Mouse (Mus musculus) limb, embryonic 12.5 days (tissue): Measurements from ENCODE around the gene Rpl19. TPM values are rescaled to one million over a fixed set of nuclear protein-coding genes. Genes with fewer than 3 reads are reported as not detected.
A peak's percentile ranks its signal among the peaks of the same experiment; 100 is the strongest.

Experiments
- ATAC-seq: fragments of 200-750 bp; cut with Nextera tagmentation; 2 replicates; pipeline ENCODE4 v1.8.0; 2017; ENCODE audit warnings: low read depth, moderate TSS enrichment; ENCODE audit not compliant: insufficient number of reproducible peaks, insufficient read depth, low FRiP score, low TSS enrichment
- H3K27ac ChIP-seq: fragments of 300-500 bp; sonication (generic); 2 replicates; pipeline ENCODE4 v1.5.1; 2016; ENCODE audit warnings: mild to moderate bottlenecking, moderate library complexity
- H3K27me3 ChIP-seq: fragments of 300-500 bp; sonication (generic); 2 replicates; pipeline ENCODE4 v1.6.1; 2016; ENCODE audit warnings: mild to moderate bottlenecking, moderate library complexity
- H3K36me3 ChIP-seq: fragments of 300-500 bp; sonication (generic); 2 replicates; pipeline ENCODE4 v1.6.1; 2016; ENCODE audit warnings: mild to moderate bottlenecking, moderate library complexity
- H3K4me1 ChIP-seq: fragments of 300-500 bp; sonication (generic); replicated peaks from 2 replicates; pipeline ENCODE4 v1.6.1; 2016
- H3K4me2 ChIP-seq: fragments of 300-500 bp; sonication (generic); 2 replicates; pipeline ENCODE4 v1.6.1; 2016; ENCODE audit warnings: mild to moderate bottlenecking, moderate library complexity
- H3K4me3 ChIP-seq: fragments of 300-500 bp; sonication (generic); replicated peaks from 2 replicates; pipeline ENCODE4 v1.5.1; 2016; ENCODE audit warnings: mild to moderate bottlenecking
- H3K9ac ChIP-seq: fragments of 300-500 bp; sonication (generic); replicated peaks from 2 replicates; pipeline ENCODE4 v1.6.1; 2016; ENCODE audit warnings: mild to moderate bottlenecking, moderate library complexity
- H3K9me3 ChIP-seq: fragments of 300-500 bp; sonication (generic); 2 replicates; pipeline ENCODE4 v1.6.1; 2016; ENCODE audit warnings: mild to moderate bottlenecking, moderate library complexity
- WGBS: fragments of 180-500 bp; shearing (Covaris S2); methylation state at CpG from one replicate; pipeline ENCODE4 v1.1.7; 2016; 5-methylcytosine and 5-hydroxymethylcytosine counted together
- polyA plus RNA-seq: library from polyadenylated mRNA; unstranded; fragments of >200 nt; fragmentation: Nextera tagmentation; extraction: Ambion mirVana; gene quantifications from 2 replicates; pipeline ENCODE4 v1.2.1, GENCODE M21; 2016

Gene Rpl19
- polyA plus RNA-seq, 1 experiment from 2014 or later = 1,014 TPM

DNA sequence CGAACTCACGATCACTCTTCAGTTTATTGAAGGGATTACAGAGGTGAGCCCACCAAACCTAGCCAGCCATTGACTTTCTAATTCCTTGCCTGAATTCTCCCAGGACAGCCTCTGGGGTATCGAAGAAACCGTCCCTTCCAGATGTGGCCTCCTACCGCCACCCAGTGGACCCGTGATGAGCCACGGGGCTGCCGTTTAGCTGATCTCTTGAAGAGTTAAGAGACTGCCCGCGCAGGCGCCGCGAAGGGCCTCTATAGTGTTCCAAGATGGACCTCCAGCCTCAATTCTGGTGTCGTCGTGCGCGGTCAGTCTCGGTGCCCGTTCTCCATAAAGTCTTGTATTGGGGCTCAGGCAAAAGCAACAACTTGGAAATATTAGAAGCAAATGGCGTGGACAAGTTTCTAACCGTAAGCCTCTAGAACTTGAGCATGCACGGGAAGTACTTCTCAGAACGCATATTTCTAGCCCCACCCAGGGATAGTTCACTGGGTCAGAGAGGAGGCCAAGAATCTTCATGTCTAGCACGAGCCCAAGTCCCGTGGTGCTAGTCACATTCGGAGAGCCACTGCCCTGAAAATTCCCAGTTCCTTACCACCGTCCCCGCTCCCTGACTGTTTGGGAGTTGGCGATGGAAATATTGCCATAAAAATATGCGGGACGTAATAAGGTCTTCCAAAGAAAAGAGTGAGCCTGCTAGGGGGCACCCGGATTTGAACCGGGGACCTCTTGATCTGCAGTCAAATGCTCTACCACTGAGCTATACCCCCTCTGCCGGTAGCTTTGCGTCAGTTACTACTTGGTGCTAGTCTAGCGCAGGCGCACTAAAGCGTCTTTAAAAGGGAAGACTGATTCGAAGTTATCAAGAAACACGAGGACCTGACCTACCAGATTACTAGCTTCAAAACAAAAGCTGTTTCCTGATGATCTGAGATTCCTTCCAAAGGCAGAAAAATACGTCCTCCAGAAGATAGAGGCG is 38.7 kb upstream of the Rpl19 start:
- peak; percentile 69 for ATAC-seq
- Histone ChIP-seq H3K4me2 (peak overlapping the region; percentile 88), H3K9me3 (no peaks in the 10 kb centered on the region), H3K4me1 (peaks cover 19% of the 10 kb centered on the region; the same call in 1 of the 2 replicates), H3K4me3 (peak overlapping the region; percentile 90), H3K27ac (peak overlapping the region; percentile 83), H3K36me3 (no peaks in the 10 kb centered on the region), H3K27me3 (peaks cover 51% of the 10 kb centered on the region), H3K9ac (peak overlapping the region; percentile 76)
- under 1% methylated on average over 42 of the region's 42 CpGs for WGBS

DNA sequence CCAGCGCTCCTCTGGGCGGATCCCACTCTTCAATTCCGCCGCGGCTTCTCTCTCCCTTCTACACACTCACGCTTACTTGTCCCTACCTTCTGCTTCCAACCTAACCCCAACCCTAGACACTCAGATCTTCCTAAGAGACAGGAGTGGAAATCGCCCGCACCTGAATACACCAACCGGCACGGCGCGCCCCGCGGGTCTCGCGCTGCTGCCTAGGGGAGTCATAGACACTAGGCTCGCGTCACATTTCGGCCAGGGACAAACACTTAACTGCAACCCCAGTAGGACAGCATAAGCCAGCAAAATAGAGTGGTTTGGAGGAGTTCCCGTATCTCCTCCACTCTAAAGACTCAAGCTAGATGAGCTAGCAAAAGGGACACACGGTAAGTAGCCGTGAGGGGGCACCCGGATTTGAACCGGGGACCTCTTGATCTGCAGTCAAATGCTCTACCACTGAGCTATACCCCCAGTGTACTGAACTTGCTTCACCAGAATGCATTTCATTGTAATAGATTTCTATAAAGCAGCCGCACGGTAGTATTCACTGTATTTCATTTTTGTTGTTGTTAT is 37.9 kb upstream of the Rpl19 start:
- H3K27ac ChIP-seq = peak overlapping the region; percentile 83
- peak overlapping the region; percentile 76 for H3K9ac ChIP-seq
- under 1% methylated on average over 26 of the region's 26 CpGs for WGBS
- H3K4me1 ChIP-seq = peaks cover 19% of the 10 kb centered on the region; the same call in 1 of the 2 replicates
- H3K9me3 ChIP-seq = no peaks in the 10 kb centered on the region
- peaks cover 45% of the 10 kb centered on the region for H3K27me3 ChIP-seq
- H3K4me3 ChIP-seq = peak overlapping the region; percentile 90
- no peaks in the 10 kb centered on the region for H3K36me3 ChIP-seq
- peak; percentile 60 for ATAC-seq
- peak overlapping the region; percentile 88 for H3K4me2 ChIP-seq

DNA sequence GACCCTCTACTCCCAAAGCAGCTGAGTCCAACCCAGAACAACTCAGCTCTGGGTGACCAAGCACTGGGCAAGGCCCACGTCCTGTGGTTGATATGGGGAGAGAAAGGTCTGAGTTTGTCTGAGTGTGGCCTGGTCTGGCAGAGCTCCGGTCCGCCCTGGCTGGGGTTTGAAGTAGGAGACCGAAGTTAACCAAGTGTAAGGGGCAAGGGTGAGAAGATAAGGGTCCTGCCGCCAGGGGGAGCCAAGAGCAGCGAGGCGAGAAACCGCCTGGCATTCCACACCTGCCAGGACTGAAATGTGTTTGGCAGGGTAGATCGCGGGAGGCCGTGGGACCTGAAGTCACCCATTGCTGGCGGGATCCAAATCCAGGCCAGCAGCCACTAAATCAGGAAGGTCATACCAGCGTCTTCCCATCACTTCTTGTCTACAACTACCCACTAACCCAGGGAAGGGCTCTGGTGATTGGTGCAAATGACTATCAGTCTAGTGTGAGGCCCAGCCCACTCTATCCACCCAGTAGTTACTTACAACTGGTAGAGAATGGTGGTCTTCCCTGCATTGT is 31.9 kb upstream of the Rpl19 start:
- Histone ChIP-seq H3K4me1 (peaks cover 26% of the 10 kb centered on the region; the same call in 1 of the 2 replicates), H3K9me3 (no peaks in the 10 kb centered on the region), H3K9ac (peak overlapping the region; percentile 52; the same call in 1 of the 2 replicates), H3K36me3 (no peaks in the 10 kb centered on the region), H3K27ac (no peak overlapping the region), H3K27me3 (peaks cover 40% of the 10 kb centered on the region), H3K4me2 (peak overlapping the region; percentile 91), H3K4me3 (peak overlapping the region; percentile 52)
- ATAC-seq = no peak
- 6% methylated on average over 13 of the region's 13 CpGs for WGBS

DNA sequence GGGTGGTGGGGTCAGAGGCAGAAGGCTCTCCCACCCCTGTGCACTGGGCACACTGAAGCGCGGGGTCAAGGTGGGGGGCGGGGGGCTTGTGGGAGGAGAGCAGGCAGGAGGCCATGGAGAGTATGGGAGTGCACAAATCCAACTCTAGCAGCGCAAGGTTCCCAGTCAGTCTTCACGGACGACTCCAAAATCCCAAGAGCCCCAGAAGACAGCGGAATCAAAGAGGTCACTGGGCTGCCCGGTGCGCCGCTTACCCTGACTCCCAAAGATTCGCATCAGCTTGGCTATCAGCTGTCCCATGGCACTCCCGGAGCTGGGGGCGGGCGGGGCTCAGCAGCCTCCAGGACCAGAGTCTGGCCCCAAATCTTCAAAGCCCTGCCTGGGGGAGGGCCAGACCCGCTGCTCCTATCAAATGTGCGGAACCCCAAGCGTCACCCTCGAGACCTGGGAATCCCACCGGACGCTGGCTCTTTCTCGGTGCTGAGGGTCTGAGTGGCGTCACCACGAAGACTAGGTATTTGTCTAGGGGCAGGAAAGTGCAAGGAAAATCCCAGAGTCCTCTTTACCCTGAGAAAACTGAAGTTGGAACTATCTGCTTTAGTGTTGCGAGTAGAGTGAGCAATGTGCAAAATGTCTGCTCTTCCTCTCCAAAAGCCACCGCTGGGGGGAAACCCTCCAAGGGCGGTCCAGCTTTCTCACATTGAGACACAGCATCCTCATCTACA is 30.8 kb upstream of the Rpl19 start, which contains the start of gene Arl5c:
TSS of gene Arl5c (minus strand) at position 618 of the 725 bp plus-strand sequence.
- H3K27ac ChIP-seq = no peak within 1 kb of the TSS
- WGBS = 1% methylated on average over 26 of the region's 26 CpGs

DNA sequence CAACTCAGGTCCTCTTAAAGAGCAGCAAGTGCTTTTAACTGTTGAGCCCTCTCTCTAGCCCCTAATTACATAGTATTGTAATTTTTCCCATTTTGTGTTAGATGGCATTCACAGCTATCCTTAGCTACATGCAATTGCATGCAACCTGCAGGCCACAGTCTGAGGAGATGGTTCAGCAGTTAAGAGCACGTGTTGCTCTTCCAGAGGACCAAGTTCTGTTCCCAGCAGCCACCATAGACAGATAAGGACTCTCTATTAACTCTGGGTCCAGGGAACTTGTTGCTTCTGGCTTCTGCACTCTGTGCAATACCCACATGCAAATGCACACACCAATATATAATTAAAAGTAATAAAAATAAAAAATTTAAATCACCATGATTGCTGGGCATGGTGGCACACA is 29.8 kb upstream of the Rpl19 start:
- peaks cover 52% of the 10 kb centered on the region for H3K27me3 ChIP-seq
- ATAC-seq = no peak

More for the DNA sequence above, 30.8 kb upstream of the Rpl19 start, which contains the start of gene Arl5c:
- peak within 1 kb of the TSS; percentile 52 for H3K9ac ChIP-seq
- H3K4me3 ChIP-seq = peak within 1 kb of the TSS; percentile 52
- peaks cover 24% of the 10 kb centered on the region for H3K4me1 ChIP-seq
- H3K9me3 ChIP-seq = no peaks in the 10 kb centered on the region
- peak; percentile 52; the same call in 1 of the 2 replicates for ATAC-seq
- peaks cover 43% of the 10 kb centered on the region for H3K27me3 ChIP-seq
- no peaks in the 10 kb centered on the region for H3K36me3 ChIP-seq
- H3K4me2 ChIP-seq = peak within 1 kb of the TSS; percentile 91

DNA sequence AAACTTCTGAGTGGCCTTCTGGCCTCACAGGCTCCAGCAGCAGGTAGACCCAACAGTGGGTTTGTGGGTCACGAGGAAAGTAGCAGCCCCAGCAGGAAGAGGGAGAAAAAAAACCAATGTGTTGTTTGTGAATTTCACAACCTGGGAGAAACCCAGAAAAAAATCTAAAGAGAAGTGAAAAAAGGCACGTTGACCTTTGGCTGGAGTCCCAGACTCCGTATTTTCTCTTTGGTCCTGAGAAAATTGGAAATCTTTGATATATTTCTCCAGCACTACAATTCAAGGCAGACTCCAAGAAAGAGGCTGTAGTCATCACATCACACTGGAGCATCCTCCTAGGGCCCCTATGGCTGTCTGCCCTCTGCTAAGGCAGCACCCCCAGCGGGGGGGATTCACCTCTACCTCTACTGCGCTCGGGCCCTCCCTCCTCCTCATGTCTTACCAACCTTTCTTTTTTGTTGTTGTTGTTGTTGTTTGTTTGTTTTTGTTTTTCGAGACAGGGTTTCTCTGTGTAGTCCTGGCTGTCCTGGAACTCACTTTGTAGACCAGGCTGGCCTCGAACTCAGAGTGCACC is 29.0 kb upstream of the Rpl19 start:
- H3K27me3 ChIP-seq = peaks cover 60% of the 10 kb centered on the region
- no peak overlapping the region for H3K9ac ChIP-seq
- no peak overlapping the region for H3K27ac ChIP-seq
- ATAC-seq = no peak
- H3K9me3 ChIP-seq = no peaks in the 10 kb centered on the region
- H3K4me3 ChIP-seq = no peak overlapping the region
- H3K36me3 ChIP-seq = no peaks in the 10 kb centered on the region
- no peak overlapping the region for H3K4me2 ChIP-seq
- peaks cover 41% of the 10 kb centered on the region for H3K4me1 ChIP-seq
- 73% methylated on average over 8 of the region's 8 CpGs for WGBS

More for the DNA sequence above, 29.8 kb upstream of the Rpl19 start:
- Histone ChIP-seq H3K27ac (no peak overlapping the region), H3K4me1 (peaks cover 34% of the 10 kb centered on the region), H3K9me3 (no peaks in the 10 kb centered on the region), H3K4me3 (no peak overlapping the region), H3K4me2 (no peak overlapping the region), H3K36me3 (no peaks in the 10 kb centered on the region), H3K9ac (no peak overlapping the region)
- 73% methylated on average over 1 of the region's 1 CpGs for WGBS

DNA sequence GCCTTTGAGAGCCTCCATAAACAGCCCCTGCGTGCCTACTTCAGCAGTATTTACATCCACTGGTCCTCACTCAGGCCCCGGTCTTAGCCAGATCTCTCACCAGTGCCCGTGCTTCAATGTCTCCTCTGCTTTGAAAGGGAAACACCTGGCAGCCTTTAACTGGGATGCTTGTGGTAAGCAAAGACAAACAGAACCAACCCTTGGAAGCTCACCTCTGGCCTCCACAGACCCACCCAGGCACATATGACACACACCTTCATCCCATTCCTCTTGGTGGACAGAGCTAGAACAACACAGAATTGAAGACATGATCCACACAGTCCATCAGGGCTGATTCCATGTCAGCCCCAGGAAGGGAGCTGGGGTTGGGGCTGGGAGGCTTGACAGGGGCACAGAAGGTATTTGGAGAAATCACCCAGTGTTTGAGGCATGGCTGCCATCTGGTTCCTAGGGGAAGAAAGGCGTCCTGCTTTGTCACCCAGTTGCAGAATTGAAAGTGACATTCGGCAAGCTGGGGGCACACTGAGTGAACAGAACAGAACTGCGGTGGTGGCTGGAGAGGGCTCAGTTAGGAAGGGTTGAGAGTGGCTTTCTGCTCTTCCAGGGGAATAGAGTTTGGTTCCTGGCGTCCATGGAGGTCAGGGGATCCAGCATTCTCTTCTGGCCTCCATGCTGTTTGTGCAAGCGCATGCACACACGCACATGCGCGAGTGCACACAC is 28.3 kb upstream of the Rpl19 start:
- H3K4me2 ChIP-seq = no peak overlapping the region
- H3K27me3 ChIP-seq = peaks cover 66% of the 10 kb centered on the region
- WGBS = 69% methylated on average over 11 of the region's 11 CpGs
- ATAC-seq = no peak
- no peak overlapping the region for H3K27ac ChIP-seq
- H3K36me3 ChIP-seq = no peaks in the 10 kb centered on the region
- H3K9me3 ChIP-seq = no peaks in the 10 kb centered on the region
- H3K4me1 ChIP-seq = peaks cover 49% of the 10 kb centered on the region
- no peak overlapping the region for H3K9ac ChIP-seq
- H3K4me3 ChIP-seq = no peak overlapping the region

DNA sequence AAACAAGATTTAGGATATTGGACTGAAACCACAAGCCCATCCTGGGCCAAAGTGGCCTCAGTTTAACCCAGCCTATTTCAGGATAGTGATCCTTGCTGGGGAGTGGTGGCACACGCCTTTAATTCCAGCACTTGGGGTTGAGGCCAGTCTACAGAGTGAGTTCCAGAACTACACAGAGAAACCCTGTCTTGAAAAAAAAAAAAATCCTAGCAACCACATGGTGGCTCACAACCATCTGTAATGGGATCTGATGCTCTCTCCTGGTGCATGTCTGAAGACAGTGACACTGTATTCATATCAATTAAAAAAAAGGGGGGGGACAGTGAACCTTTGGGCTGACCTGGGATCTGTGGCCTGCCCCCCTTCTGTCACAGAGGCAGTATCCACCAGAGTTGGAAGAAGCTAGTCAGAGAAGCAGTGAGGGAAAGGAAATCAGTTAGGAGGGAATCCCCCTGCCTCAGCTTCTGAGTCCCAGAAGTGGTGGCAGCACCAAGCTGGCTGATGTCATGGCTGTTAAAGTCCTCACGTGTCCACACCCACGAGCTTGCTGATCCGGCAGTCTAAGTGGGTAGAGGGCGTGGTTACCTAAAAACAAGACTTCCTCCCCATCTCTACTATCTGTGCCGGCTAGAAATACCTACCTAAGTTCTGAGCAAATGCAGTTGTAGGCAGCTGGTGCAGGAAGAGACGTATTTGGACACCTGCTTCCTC is 27.5 kb upstream of the Rpl19 start:
- Histone ChIP-seq H3K4me3 (no peak overlapping the region), H3K27me3 (peaks cover 70% of the 10 kb centered on the region), H3K36me3 (peaks cover 1% of the 10 kb centered on the region), H3K4me1 (peaks cover 57% of the 10 kb centered on the region), H3K9ac (no peak overlapping the region), H3K27ac (no peak overlapping the region), H3K9me3 (no peaks in the 10 kb centered on the region), H3K4me2 (no peak overlapping the region)
- ATAC-seq = no peak
- WGBS = 72% methylated on average over 7 of the region's 7 CpGs

DNA sequence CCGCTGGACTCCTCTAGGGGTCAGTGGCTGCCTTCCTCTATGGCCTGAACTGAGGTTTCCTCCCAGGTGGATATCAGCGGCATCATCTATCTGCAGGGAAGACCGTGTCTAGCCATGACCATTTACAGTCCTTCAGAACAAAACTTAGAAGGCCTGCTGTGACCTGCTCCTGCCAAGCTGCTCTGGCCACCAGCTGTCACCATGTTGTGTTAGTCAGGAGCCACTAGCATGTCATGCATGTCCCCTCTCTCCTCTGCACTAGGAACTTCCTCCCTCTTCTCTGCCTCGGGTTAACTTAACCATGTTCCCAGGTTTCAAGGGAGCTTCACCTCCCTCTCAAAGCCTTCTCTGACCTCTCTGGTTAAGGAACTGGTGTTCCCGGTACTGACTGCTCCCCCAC is 26.8 kb upstream of the Rpl19 start:
- Histone ChIP-seq H3K36me3 (peaks cover 8% of the 10 kb centered on the region), H3K27ac (no peak overlapping the region), H3K9me3 (no peaks in the 10 kb centered on the region), H3K4me3 (no peak overlapping the region), H3K4me1 (peaks cover 53% of the 10 kb centered on the region), H3K9ac (no peak overlapping the region), H3K4me2 (no peak overlapping the region), H3K27me3 (peaks cover 63% of the 10 kb centered on the region)
- WGBS = 65% methylated on average over 5 of the region's 5 CpGs
- no peak for ATAC-seq
